Mouse (Mus musculus): ENCODE data around the gene Iqschfp. TPM values are rescaled to one million over a fixed set of nuclear protein-coding genes. Genes with fewer than 3 reads are reported as not detected.

Iqschfp gene
- polyA plus RNA-seq, 1 experiment from 2014 or later = not detected

DNA sequence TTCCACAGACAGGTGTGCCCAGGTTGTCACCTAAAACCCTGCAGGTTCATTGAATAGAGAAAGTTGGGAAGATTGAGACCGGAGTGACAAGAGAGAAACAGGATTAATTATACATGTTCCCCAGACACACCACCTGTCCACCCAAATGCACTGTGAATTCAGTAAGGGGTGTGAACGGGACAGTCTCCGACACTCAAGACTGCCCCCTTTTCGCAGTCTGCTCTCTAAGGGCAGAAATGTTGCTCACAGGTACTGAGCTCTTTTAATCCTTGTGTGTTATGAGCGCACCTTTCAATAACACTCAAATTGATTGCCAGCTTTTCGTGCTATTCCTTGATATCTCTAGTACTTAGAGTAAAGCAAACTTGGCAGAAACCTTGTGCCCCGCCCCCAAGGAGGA lies 460.9 kb downstream of the Iqschfp start:
- no peak for ATAC-seq
- no peaks in the 10 kb centered on the region for H3K9me3 ChIP-seq (ENCODE audit: low read length)
- DNase-seq (ENCODE audit: low spot score) = no peak
- no peak overlapping the region for H3K9ac ChIP-seq (replicated peaks; ENCODE audit: low read depth)
- no peak overlapping the region for H3K4me3 ChIP-seq (ENCODE audit: low read depth, low read length)
- 64% methylated on average over 7 of the region's 7 CpGs for WGBS
- H3K27ac ChIP-seq (ENCODE audit: low read length) = no peak overlapping the region
- H3K27me3 ChIP-seq (replicated peaks; ENCODE audit: insufficient read depth, low read length) = no peaks in the 10 kb centered on the region
- no peak overlapping the region for H3K4me2 ChIP-seq (replicated peaks; ENCODE audit: low read depth, low read length)
- H3K4me1 ChIP-seq (ENCODE audit: insufficient read depth, low read depth, low read length) = no peaks in the 10 kb centered on the region
- H3K36me3 ChIP-seq (ENCODE audit: insufficient read depth, low read length) = no peaks in the 10 kb centered on the region
- no peak for TF ChIP-seq CTCF (IDR thresholded peaks at IDR 0.05)
- no peak for TF ChIP-seq EP300 (IDR thresholded peaks at IDR 0.05)

GRCm38 (mm10) chr3:68353492-68353891 lies 461.5 kb downstream of the Iqschfp start:
- Histone ChIP-seq H3K4me1 (ENCODE audit: insufficient read depth, low read depth, low read length) (no peaks in the 10 kb centered on the region), H3K9me3 (ENCODE audit: low read length) (no peaks in the 10 kb centered on the region), H3K4me3 (ENCODE audit: low read depth, low read length) (no peak overlapping the region), H3K27ac (ENCODE audit: low read length) (no peak overlapping the region), H3K27me3 (replicated peaks; ENCODE audit: insufficient read depth, low read length) (no peaks in the 10 kb centered on the region), H3K9ac (replicated peaks; ENCODE audit: low read depth) (no peak overlapping the region), H3K4me2 (replicated peaks; ENCODE audit: low read depth, low read length) (no peak overlapping the region), H3K36me3 (ENCODE audit: insufficient read depth, low read length) (no peaks in the 10 kb centered on the region)
- peak; percentile 41 for DNase-seq (ENCODE audit: low spot score)
- 34% methylated on average over 3 of the region's 3 CpGs for WGBS
- peak; percentile 72 for ATAC-seq
- TF ChIP-seq EP300 (IDR thresholded peaks at IDR 0.05) = no peak
- TF ChIP-seq CTCF (IDR thresholded peaks at IDR 0.05) = no peak

DNA sequence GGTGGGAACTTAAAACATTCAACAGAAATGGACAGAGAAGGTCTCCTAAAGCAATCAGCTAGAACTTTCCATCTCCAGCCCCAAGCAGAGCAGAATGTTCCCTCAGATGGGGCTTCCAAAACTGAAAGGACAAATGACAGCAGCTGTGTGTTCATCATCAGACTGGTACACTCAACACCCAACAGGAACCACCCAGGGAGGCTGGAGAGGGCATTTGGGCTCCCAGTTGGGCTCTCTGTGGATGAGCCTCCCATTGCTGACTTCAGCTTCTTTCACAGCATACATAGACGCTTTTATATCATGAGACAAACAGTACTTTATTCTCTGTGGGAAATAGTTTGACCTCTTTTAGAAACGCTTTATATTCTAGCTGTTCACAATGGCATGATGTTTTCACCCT lies 464.5 kb downstream of the Iqschfp start:
- H3K9ac ChIP-seq (replicated peaks; ENCODE audit: low read depth) = no peak overlapping the region
- H3K36me3 ChIP-seq (ENCODE audit: insufficient read depth, low read length) = no peaks in the 10 kb centered on the region
- DNase-seq (ENCODE audit: low spot score) (no peak), ATAC-seq (no peak)
- no peaks in the 10 kb centered on the region for H3K27me3 ChIP-seq (replicated peaks; ENCODE audit: insufficient read depth, low read length)
- no peak overlapping the region for H3K4me3 ChIP-seq (ENCODE audit: low read depth, low read length)
- H3K9me3 ChIP-seq (ENCODE audit: low read length) = no peaks in the 10 kb centered on the region
- WGBS = 85% methylated on average over 2 of the region's 2 CpGs
- no peak for TF ChIP-seq CTCF (IDR thresholded peaks at IDR 0.05)
- TF ChIP-seq EP300 (IDR thresholded peaks at IDR 0.05) = no peak
- no peak overlapping the region for H3K27ac ChIP-seq (ENCODE audit: low read length)
- H3K4me2 ChIP-seq (replicated peaks; ENCODE audit: low read depth, low read length) = no peak overlapping the region
- H3K4me1 ChIP-seq (ENCODE audit: insufficient read depth, low read depth, low read length) = no peaks in the 10 kb centered on the region

DNA sequence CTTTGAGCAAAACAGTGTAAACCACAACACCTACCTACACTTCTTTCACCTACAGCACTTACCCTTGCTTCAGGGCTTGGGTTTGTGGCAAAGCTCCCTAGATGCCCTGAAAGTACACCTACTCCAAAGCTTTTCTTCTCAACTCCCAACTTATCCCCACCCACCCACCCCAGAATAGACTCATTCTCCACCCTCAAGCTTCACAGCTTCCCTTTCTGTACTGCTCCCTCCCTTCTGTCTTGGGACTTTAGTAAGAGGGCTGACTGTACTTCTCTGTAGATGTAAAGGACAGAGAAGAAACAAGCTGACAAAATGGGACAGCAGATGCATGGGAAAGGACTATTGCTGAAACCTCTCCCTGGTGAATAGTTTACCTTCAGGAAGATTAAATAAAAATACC lies 476.0 kb downstream of the Iqschfp start:
- DNase-seq (ENCODE audit: low spot score) (no peak), ATAC-seq (no peak)
- no peak overlapping the region for H3K4me3 ChIP-seq (ENCODE audit: low read depth, low read length)
- H3K4me1 ChIP-seq (ENCODE audit: insufficient read depth, low read depth, low read length) = no peaks in the 10 kb centered on the region
- TF ChIP-seq CTCF (IDR thresholded peaks at IDR 0.05) = no peak
- no peak for TF ChIP-seq EP300 (IDR thresholded peaks at IDR 0.05)
- H3K4me2 ChIP-seq (replicated peaks; ENCODE audit: low read depth, low read length) = no peak overlapping the region
- no peak overlapping the region for H3K9ac ChIP-seq (replicated peaks; ENCODE audit: low read depth)
- no peaks in the 10 kb centered on the region for H3K36me3 ChIP-seq (ENCODE audit: insufficient read depth, low read length)
- no peak overlapping the region for H3K27ac ChIP-seq (ENCODE audit: low read length)
- H3K9me3 ChIP-seq (ENCODE audit: low read length) = no peaks in the 10 kb centered on the region
- H3K27me3 ChIP-seq (replicated peaks; ENCODE audit: insufficient read depth, low read length) = no peaks in the 10 kb centered on the region

GRCm38 (mm10) chr3:68372925-68373324 lies 480.9 kb downstream of the Iqschfp start:
- no peaks in the 10 kb centered on the region for H3K4me1 ChIP-seq (ENCODE audit: insufficient read depth, low read depth, low read length)
- DNase-seq (ENCODE audit: low spot score) = peak; percentile 18
- no peak overlapping the region for H3K9ac ChIP-seq (replicated peaks; ENCODE audit: low read depth)
- WGBS = no CpG with 5 or more reads among the region's 1 CpGs
- H3K4me2 ChIP-seq (replicated peaks; ENCODE audit: low read depth, low read length) = no peak overlapping the region
- no peaks in the 10 kb centered on the region for H3K9me3 ChIP-seq (ENCODE audit: low read length)
- ATAC-seq = no peak
- TF ChIP-seq CTCF (IDR thresholded peaks at IDR 0.05) (no peak), EP300 (IDR thresholded peaks at IDR 0.05) (no peak)
- H3K27me3 ChIP-seq (replicated peaks; ENCODE audit: insufficient read depth, low read length) = no peaks in the 10 kb centered on the region
- H3K36me3 ChIP-seq (ENCODE audit: insufficient read depth, low read length) = no peaks in the 10 kb centered on the region
- H3K27ac ChIP-seq (ENCODE audit: low read length) = no peak overlapping the region
- H3K4me3 ChIP-seq (ENCODE audit: low read depth, low read length) = no peak overlapping the region

DNA sequence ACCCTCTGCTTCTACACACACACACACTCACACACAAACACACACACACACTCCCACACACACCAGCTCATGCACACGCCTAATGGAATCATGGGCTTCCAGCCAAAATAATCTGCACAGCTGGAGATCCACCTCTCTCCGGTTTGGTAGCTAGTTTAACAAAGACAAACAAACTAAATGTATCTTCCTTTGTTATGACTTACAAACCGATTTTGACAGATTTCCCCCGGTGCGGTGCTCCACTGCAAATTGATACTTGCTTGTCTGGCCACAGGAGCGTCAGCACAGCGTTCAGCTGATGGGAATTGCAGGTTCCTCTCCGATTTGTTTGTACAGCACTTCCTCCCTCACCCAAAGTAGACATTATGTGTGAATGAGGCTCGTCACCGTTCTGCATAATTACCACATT lies 483.1 kb downstream of the Iqschfp start:
- H3K27ac ChIP-seq (ENCODE audit: low read length) = no peak overlapping the region
- no peak for DNase-seq (ENCODE audit: low spot score)
- H3K36me3 ChIP-seq (ENCODE audit: insufficient read depth, low read length) = no peaks in the 10 kb centered on the region
- 9% methylated on average over 10 of the region's 10 CpGs for WGBS
- no peak overlapping the region for H3K9ac ChIP-seq (replicated peaks; ENCODE audit: low read depth)
- H3K27me3 ChIP-seq (replicated peaks; ENCODE audit: insufficient read depth, low read length) = no peaks in the 10 kb centered on the region
- no peak overlapping the region; the same call in 1 of the 2 replicates for H3K4me2 ChIP-seq (replicated peaks; ENCODE audit: low read depth, low read length)
- H3K9me3 ChIP-seq (ENCODE audit: low read length) = no peaks in the 10 kb centered on the region
- H3K4me3 ChIP-seq (ENCODE audit: low read depth, low read length) = no peak overlapping the region
- no peak for ATAC-seq
- no peaks in the 10 kb centered on the region for H3K4me1 ChIP-seq (ENCODE audit: insufficient read depth, low read depth, low read length)
- TF ChIP-seq CTCF (IDR thresholded peaks at IDR 0.05) (no peak), EP300 (IDR thresholded peaks at IDR 0.05) (no peak)

Data from lung, postnatal 0 days (tissue).